Mouse (Mus musculus) splenic B cell, adult 2 months (primary cell): ENCODE data around the gene Nrgn.

Source experiments
- DNase-seq: peaks from one replicate; pipeline ENCODE4 v3.0.0-alpha.2; 2011; ENCODE audit warnings: low read depth, low spot score
- H3K27me3 ChIP-seq: 2 replicates; pipeline ENCODE4 v1.6.1; 2012; ENCODE audit warnings: mild to moderate bottlenecking, low read length, moderate library complexity, mixed read lengths; ENCODE audit not compliant: control insufficient read depth, poor library complexity, insufficient read depth, severe bottlenecking
- H3K36me3 ChIP-seq: 2 replicates; pipeline ENCODE4 v1.6.1; 2012; ENCODE audit warnings: mild to moderate bottlenecking, low read length, moderate library complexity, mixed read lengths; ENCODE audit not compliant: control insufficient read depth, poor library complexity, insufficient read depth, severe bottlenecking

The Nrgn gene

DNA sequence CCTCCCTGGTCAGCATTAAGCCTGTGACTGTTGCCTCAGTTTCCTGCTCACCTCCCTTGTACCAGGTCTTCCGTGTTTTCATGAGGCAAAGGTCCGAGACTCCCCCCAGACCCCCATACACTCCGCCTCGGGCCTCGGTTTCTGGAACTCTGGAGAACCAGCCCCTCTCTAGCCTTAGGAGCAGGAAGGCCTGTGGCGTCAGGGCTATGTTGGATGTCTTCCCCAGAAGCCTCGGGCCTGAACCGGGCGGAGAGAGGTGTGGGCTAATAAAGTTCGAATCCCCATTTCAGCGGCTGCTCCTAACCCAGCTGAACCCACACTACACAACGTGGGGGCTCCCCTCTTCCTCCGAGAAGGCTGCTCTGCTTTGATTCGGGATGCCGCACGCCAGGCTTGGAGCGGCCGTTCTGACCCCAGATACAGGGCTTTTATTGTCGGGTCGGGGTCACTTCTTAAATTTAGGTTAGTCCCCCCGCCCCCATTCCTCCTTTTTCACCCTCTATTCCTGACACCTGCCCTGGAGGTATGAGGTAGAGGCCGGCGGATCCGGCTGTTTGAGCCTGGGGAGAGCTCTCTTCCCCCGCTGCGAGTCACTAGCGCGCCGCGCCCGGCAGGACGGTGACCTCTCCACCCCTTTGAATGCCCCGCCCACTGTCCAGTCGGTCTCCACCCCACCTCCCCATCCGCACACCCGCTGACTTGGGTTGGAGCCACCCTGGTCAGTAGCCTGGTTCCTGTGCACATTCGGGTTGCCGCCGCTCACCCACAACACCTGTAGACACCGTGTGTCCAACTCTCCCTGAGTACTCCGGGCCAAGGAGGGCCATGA, 25.1 kb downstream of the Nrgn start, which contains the start of gene Esam:
Gene Esam (plus strand): TSS at position 683 of the 829 bp plus-strand sequence.
- DNase-seq = no peak
- Histone ChIP-seq H3K27me3 (peaks cover 3% of the 10 kb centered on the region), H3K36me3 (peaks cover 4% of the 10 kb centered on the region; the same call in 1 of the 2 replicates)

GRCm38 (mm10) chr9:37526443-37527395, 26.0 kb downstream of the Nrgn start:
- H3K36me3 ChIP-seq = peaks cover 4% of the 10 kb centered on the region; the same call in 1 of the 2 replicates
- DNase-seq = no peak
- H3K27me3 ChIP-seq = peaks cover 3% of the 10 kb centered on the region

- Histone ChIP-seq H3K27me3 (no peaks in the 10 kb centered on the region; the same call in 1 of the 2 replicates), H3K36me3 (peaks cover 4% of the 10 kb centered on the region; the same call in 1 of the 2 replicates)
- no peak for DNase-seq
Observed at GRCm38 (mm10) chr9:37525461-37525860, 27.2 kb downstream of the Nrgn start.

- Histone ChIP-seq H3K27me3 (no peaks in the 10 kb centered on the region), H3K36me3 (peaks cover 4% of the 10 kb centered on the region)
- DNase-seq = no peak
Observed at GRCm38 (mm10) chr9:37519995-37520394, 32.7 kb downstream of the Nrgn start.

DNA sequence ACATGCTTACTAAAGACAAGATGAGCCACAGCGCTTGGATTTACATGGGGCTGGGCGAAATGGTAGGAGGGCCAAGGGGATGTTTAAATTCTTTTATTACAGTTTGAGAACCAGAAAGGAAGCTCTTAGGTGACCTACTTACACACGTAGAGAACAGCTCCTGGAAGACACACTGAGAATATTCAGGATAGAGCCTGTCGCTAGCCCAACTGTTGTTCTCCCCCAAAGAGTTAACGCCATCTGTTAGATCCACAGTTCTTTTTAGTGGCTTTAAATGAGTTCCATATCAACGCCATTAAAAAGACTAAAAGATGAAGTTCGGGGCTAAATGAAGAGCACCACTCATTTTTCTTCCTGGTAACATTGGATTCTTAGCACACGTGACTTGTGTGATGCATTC, 33.7 kb downstream of the Nrgn start:
- Histone ChIP-seq H3K36me3 (peaks cover 4% of the 10 kb centered on the region), H3K27me3 (no peaks in the 10 kb centered on the region)
- DNase-seq = no peak

DNA sequence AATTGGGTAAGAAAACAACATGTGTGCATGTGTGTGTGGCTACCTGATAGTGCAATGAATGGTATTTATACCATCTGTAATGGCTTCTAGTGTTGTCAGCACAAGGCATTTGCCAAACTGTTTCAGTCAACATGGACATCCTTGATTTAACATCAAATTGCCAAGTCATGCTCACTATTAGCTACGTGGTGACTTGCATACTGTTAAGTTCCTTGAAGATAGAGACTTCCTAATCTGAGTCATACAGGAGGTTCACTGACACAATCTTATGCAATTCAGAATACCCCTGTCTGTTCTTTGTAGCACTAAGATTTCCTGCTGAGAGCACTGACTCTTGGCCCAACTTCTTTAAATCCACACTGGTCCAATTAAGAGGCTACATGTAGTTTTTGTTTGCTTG, 35.2 kb downstream of the Nrgn start:
- Histone ChIP-seq H3K27me3 (no peaks in the 10 kb centered on the region), H3K36me3 (no peaks in the 10 kb centered on the region; the same call in 1 of the 2 replicates)
- no peak for DNase-seq

DNA sequence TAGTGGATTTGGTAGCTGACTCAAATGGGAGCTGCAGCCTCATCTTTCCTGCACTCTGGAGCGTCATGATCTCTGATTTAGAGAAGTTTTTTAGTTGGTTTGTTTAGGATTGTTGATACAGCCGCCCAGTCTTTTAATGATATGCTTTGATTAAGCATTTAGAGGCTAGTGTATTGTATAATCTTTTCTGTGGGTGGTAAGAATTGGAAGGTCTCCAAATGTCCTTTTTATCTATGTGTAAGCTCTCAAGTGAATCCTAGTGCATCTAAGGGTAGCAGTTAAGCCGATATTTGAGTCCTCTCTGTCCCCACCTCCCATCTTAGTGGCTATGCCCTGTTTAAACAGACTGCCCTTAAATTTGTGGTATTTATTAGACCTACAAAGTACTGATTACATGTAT, 38.2 kb downstream of the Nrgn start:
- no peaks in the 10 kb centered on the region for H3K27me3 ChIP-seq
- DNase-seq = no peak
- H3K36me3 ChIP-seq = no peaks in the 10 kb centered on the region; the same call in 1 of the 2 replicates

DNA sequence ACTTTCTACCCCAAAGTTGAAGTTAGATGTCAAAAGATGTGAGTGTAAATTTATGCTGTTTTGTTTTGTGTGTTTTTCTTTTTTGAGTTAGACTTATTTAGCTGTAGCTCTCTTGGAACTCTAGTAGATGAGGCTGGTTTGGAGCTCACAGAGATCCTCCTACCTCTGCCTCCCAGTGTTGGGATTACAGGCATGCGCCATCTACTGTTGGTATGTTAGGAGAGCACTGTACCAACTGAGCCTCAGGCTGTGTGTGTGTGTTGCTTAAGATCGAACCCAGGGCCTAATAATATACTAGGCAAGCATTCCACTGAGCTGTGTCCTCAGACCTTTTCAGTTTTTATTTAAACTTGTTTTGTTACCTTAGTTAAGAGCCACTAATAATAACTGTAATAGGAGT, 40.6 kb downstream of the Nrgn start:
- H3K36me3 ChIP-seq = no peaks in the 10 kb centered on the region
- no peaks in the 10 kb centered on the region for H3K27me3 ChIP-seq
- DNase-seq = peak; percentile 39

- Histone ChIP-seq H3K27me3 (no peaks in the 10 kb centered on the region), H3K36me3 (no peaks in the 10 kb centered on the region)
- no peak for DNase-seq
Observed at GRCm38 (mm10) chr9:37506023-37506422, 46.7 kb downstream of the Nrgn start.

DNA sequence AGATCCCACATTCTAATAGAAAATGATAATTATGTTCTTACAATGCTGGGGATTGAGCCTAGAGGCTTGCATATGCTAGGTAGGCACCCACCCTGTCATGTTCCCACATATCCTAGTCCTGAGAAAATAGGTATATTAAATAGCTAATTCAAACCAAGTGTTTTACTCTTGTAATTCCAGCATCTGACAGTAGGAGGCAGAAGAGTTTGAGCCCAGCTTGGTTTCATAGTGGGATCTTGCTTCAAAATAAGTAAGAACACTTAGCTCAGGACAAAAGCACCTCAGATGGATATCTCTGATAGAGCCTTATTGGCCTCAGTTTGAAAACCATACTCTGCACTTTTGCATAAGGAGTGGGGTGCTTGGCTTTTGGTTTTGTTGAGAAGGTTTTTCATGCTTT, 48.4 kb downstream of the Nrgn start:
- H3K27me3 ChIP-seq = no peaks in the 10 kb centered on the region
- DNase-seq = peak; percentile 39
- H3K36me3 ChIP-seq = 0 out of 2 replicates have a peak, but pooled peaks cover 1% of the 10 kb centered on the region

- Histone ChIP-seq H3K27me3 (no peaks in the 10 kb centered on the region), H3K36me3 (0 out of 2 replicates have a peak, but pooled peaks cover 1% of the 10 kb centered on the region)
- DNase-seq = no peak
Observed at GRCm38 (mm10) chr9:37501170-37501569, 51.5 kb downstream of the Nrgn start.

DNA sequence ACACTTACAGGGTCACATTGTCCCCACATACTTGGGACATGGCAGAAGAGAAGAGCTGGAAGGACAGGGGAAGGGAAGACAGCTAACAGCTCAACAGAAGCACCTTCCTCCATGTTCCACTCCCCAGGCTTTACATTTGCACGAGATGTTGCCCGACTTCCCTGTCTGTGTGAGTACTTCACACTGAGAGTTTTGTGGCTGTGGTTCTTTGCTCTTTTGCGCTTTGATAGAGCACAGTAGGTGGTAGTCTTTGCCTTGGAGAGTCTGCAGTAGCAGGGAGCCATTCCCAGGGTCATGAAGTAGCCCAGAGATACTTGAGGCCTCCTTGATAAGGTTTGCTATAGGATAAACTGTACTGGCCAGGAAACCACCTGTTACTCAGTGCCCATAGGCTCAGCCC, 52.5 kb downstream of the Nrgn start:
- DNase-seq = no peak
- Histone ChIP-seq H3K27me3 (no peaks in the 10 kb centered on the region), H3K36me3 (0 out of 2 replicates have a peak, but pooled peaks cover 1% of the 10 kb centered on the region)

DNA sequence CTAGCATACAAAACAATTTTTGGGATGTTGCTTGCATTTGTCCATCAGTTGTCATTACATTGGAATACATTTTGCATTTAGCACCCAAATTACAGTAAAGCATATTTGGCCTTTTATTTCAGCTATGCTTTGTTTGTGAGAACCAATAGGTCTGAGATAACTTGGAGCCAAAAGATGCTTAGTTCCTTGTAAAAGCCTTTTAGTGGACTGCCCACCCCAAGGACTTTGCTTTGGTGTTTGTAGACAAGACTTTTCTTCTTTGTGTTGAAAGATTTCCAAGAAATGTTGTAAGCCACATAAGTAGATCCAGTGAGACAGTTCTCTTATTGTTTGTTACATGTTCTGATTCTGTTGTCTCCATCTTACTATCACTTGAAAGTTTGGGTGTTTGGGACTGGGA, 56.4 kb downstream of the Nrgn start:
- H3K36me3 ChIP-seq = 0 out of 2 replicates have a peak, but pooled peaks cover 1% of the 10 kb centered on the region
- no peak for DNase-seq
- H3K27me3 ChIP-seq = no peaks in the 10 kb centered on the region

DNA sequence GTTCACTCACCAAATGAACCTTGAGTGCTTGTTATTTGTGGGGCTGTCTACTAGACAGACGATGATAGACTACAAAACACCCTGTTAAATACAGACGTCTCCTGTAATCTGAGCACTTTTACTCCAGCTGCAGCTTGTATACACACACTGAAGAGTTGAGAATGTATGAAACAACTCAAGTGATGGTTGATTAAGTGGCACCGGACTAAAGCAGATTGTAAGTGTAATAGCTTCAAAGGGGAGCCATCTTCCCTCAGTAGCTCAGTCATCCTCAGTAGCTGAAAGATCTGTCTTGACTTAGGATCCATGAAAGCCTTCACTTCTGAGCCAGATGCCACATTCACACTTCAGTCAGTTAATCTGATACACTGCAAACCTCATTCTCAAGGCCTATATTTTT, 56.9 kb downstream of the Nrgn start:
- DNase-seq = no peak
- no peaks in the 10 kb centered on the region for H3K27me3 ChIP-seq
- 0 out of 2 replicates have a peak, but pooled peaks cover 1% of the 10 kb centered on the region for H3K36me3 ChIP-seq
